Mouse (Mus musculus): ENCODE results near the gene Dscaml1.

DNA sequence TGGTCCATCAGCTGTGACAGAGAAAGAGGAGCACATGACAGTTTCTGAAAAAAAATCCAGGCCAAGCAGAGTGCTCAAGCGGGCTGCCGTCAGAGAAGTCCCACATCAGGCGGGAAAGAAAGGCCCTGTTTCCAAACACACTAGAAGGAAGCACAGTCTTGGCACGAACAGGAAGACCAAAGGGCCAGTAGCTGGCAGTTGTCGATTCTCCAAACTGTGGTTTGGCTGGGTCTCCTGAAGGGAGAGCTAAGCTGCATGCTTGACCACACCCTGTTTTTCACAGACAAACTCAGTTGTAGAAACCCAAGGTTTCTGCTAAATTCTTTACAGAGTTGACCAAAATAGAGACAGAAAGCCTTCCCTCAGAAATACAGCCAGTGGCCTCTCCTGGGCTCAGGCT is 369.3 kb downstream of the Dscaml1 start:
- TF ChIP-seq CTCF (IDR thresholded peaks at IDR 0.05; ENCODE audit: extremely low read depth, insufficient read length, insufficient replicate concordance, low read depth, low read length) = no peak
- no peak for TF ChIP-seq POLR2A (IDR thresholded peaks at IDR 0.05; ENCODE audit: low read depth, low read length)

Measured in small intestine, adult 2 months (tissue).